Mouse (Mus musculus) lung, postnatal 0 days (tissue): Measurements from ENCODE around the gene Gm14214.

ENCODE experiments used
- CTCF ChIP-seq: IDR thresholded peaks from 2 replicates; pipeline ENCODE4 v1.5.1; 2016; ENCODE audit warnings: antibody characterized with exemption, mild to moderate bottlenecking
- EP300 ChIP-seq: IDR thresholded peaks from 2 replicates; pipeline ENCODE4 v1.6.1; 2016; ENCODE audit warnings: antibody characterized with exemption, mild to moderate bottlenecking, control low read depth

GRCm38 (mm10) chr2:154757691-154758090, 12.1 kb downstream of the Gm14214 start:
- TF ChIP-seq CTCF: no peak
- TF ChIP-seq EP300: no peak
